Mouse (Mus musculus): ENCODE measurements around the gene Tshb. TPM values are rescaled to one million over a fixed set of nuclear protein-coding genes. Genes with fewer than 3 reads are reported as not detected.

Tshb gene
- polyA plus RNA-seq, 2 experiments from 2014 or later = not detected

GRCm38 (mm10) chr3:102736436-102736835, 46.1 kb downstream of the Tshb start:
- no peak for ATAC-seq

DNA sequence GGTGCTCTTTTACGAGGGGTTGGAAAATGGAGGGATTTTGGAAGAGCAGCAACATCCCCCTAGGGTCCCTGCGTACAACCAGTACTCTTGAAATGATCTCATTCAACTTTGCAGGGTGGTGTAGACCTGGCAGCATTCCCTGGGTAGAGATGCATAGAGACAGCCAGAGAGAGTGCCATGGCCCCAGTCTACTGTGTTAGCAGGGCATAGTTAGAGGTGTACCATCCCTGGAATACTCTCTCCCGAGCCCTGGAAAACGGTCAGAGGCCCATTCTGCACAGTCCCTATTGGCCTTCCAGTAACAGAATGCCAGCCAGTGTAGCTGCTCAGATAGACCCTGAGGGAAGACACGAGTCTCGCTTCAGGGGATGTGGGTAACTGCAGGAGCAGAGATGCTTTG, 46.9 kb downstream of the Tshb start:
- ATAC-seq = no peak

- peak; percentile 62 for ATAC-seq
These were observed 47.4 kb downstream of the Tshb start for GRCm38 (mm10) chr3:102735031-102735558.

DNA sequence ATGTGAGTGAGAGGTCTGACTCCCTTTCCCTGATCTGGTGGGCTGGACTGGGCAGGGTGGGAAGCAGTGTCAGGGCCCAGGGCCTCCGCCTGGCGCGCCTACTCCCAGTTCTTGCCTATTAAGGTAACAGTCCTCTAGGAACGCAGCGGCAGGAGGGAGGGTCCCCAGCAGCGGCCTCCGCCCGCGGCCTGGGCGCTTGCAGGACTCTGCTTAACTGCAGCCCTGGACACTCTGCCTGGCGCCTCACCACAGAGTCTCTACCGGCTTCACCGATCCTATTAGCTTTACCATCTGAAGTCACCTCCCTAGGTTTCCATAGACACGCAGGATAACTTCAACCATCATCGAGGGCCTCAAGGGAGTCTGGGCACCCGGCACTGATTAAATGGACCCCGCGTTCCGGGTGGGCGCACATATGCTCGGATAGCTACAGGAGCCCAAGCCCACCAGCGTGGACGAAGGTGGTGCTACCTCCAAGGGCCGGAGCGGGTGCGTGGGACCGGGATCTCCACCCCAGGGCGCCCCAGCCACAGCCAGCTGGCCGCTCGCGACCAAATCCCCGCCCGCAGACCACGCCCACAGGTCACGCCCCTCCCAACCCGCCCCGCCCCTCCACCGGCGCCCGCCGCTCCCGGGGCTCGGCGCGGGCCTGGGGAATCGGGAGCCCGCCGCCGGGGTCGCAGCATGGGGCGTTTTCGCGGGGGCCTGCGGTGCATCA, 48.0 kb downstream of the Tshb start, which contains the start of gene Tspan2:
TSS of gene Tspan2 (plus strand) at position 217 of the 718 bp plus-strand sequence.
- ATAC-seq = peak; percentile 45

DNA sequence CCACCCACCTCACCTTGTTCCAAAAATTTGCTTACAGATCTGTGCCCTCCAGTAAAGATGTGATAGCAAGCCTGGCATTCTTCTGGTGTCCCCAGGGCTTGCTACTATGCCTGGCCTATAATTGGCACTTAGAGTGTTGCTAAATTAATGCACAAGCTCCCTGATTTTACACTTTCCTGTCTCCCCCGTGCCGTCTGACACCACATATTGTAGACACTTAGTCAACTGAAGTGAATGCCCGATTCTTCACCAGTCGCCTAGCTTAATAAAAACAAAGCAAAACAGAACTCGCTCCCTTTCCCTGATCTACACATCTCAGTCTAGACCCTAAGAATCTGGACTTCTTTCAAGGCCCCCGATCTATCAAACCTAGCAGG, 48.6 kb downstream of the Tshb start:
- no peak for ATAC-seq

DNA sequence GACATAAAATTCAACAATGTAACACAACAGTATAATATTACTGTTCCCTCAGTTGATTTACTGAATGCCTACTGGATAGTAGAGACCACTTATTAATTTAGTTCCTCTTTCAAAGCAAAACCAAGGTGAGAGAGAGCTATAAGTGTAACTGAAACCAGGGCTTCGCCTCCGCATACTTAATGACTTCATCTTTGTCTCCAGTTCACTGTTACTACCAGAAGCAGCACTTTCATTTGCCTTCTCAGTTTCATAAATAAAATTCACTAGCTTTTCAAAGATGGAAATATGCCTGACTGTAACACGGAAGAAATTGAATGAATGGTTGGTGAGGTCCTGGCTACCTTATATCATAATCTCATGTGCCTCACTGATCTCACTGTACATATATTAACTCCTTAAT, 49.5 kb downstream of the Tshb start:
- ATAC-seq = peak; percentile 21

DNA sequence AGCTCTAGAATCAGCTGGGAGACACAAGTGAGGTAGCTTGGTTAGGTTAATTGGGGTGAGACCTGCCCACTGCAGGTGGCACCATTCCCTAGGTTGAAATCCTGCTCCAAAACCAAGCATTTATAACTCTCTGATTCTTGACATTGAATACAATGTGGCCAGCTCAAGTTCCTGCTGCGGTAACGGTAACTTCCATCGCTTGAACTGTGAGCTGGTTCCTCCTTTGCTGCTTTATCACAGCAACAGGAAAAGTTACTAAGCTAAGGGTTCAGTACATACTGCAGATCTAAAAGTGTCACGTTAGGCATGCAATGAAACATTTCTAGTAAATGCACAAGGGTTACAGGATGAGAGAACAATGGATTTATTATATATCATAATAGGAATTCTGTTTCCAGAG, 49.9 kb downstream of the Tshb start:
- no peak for ATAC-seq

- no peak for ATAC-seq
These were observed 51.4 kb downstream of the Tshb start for GRCm38 (mm10) chr3:102731112-102731511.

- ATAC-seq = peak; percentile 25
These were observed 53.1 kb downstream of the Tshb start for GRCm38 (mm10) chr3:102729416-102729815.

Other genes starting within 250 kb of the Tshb start
- gene Tspan2, start 48.2 kb downstream of the Tshb start, polyA plus RNA-seq (2017; shearing (Covaris generic)) = 1 to 10 TPM in 1 of 2 experiments, under 1 TPM in 1; 0.70 to 1.3 TPM
- not detected for gene Sycp1, start 153.4 kb upstream of the Tshb start, polyA plus RNA-seq (2017; shearing (Covaris generic))
- not detected for gene Nr1h5, start 181.4 kb upstream of the Tshb start, polyA plus RNA-seq (2017; shearing (Covaris generic))
- 10 to 100 TPM; 49.5 to 61.8 TPM for gene Sike1, start 213.0 kb upstream of the Tshb start, polyA plus RNA-seq (2017; shearing (Covaris generic))
- gene Csde1, start 237.7 kb upstream of the Tshb start, polyA plus RNA-seq (2017; shearing (Covaris generic)) = 100 to 1,000 TPM; 514 to 711 TPM

Measured in CD4-positive, CD25-positive, alpha-beta regulatory T cell, adult 4 months (primary cell).